Mouse (Mus musculus) mature B cell (primary cell): ENCODE measurements around the gene Gm13283.
"Not testable (repeated sequence)": the region's sequence is repeated elsewhere in the genome, so short reads cannot be mapped to it uniquely, and the experiment has no call there.

Experiments
- in situ Hi-C: fragments of 300-500 bp; cut with MboI; formaldehyde crosslinking; loops from 2 replicates; pipeline ENCODE4 v1.14.3; 2019

Gm13283 gene

DNA sequence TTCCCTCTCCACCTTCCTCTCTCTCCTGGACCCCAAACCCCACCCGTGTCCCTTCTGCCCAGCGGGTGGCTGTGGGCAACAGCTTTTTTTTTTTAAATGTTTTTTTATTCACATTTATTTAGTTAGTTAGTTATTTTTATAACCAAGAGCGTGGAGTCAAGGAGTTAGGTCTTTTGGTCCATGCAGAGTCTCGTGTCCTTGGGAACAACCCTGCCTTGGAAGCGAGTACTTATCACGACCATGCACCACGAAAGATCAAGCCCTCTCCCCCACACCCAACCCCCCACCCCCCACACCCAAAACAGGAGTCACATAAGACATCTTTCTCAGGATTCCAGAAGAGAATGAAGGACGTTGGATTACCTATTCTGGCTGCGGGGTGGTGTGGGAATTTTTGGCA is 2.4 kb downstream of the Gm13283 start:
- in situ Hi-C loops: not testable (repeated sequence)

GRCm38 (mm10) chr4:88763384-88764018 is 3.6 kb downstream of the Gm13283 start:
- in situ Hi-C loops: not testable (repeated sequence)

- in situ Hi-C loops: not testable (repeated sequence)
These were observed 13.6 kb downstream of the Gm13283 start, which contains the start of gene Gm13290 for GRCm38 (mm10) chr4:88773534-88773933. Gm13290 (plus strand) TSS chr4:88773834.

DNA sequence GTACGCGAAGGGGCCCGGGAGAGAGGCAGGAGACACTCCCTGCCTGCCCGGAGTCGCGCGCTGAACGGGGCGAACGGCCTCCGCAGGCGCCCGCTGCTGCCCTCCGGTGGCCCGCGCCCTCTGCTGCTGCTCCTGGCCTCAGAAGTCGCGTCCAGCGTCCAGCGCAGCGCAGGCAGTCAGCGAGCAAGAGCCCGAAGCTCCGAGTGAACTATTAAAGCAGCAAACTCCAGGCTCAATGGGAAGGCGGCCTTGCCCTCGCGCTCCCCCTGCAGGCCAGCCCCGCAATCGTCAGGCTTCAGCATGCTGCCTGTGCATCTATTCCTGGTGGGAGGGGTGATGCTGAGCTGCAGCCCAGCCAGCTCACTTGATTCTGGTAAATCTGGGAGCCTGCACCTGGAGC is 16.7 kb downstream of the Gm13283 start, which contains the start of gene Gm13289:
Gene Gm13289 (plus strand): TSS at position 301 of the 400 bp plus-strand sequence.
- in situ Hi-C loops: not testable (repeated sequence)

- in situ Hi-C loops: not testable (repeated sequence)
These were observed 19.6 kb downstream of the Gm13283 start, which contains the start of gene Gm13272 for GRCm38 (mm10) chr4:88779550-88779949. Gm13272 (plus strand) TSS chr4:88779850.

GRCm38 (mm10) chr4:88780320-88780719 is 20.4 kb downstream of the Gm13283 start:
- in situ Hi-C loops: not testable (repeated sequence)

GRCm38 (mm10) chr4:88781831-88782230 is 21.9 kb downstream of the Gm13283 start, which contains the start of gene Ifnz:
Ifnz (plus strand) TSS chr4:88782131.
- in situ Hi-C loops: not testable (repeated sequence)

DNA sequence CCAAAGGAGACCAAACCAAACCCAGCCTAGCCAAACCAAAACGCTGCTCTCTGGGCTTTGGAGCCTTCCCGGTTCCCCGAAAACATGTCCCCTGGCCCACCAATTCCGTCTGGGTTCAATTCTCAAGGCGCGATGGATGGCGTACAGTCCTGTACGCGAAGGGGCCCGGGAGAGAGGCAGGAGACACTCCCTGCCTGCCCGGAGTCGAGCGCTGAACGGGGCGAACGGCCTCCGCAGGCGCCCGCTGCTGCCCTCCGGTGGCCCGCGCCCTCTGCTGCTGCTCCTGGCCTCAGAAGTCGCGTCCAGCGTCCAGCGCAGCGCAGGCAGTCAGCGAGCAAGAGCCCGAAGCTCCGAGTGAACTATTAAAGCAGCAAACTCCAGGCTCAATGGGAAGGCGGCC is 22.4 kb downstream of the Gm13283 start:
- in situ Hi-C loops: not testable (repeated sequence)

DNA sequence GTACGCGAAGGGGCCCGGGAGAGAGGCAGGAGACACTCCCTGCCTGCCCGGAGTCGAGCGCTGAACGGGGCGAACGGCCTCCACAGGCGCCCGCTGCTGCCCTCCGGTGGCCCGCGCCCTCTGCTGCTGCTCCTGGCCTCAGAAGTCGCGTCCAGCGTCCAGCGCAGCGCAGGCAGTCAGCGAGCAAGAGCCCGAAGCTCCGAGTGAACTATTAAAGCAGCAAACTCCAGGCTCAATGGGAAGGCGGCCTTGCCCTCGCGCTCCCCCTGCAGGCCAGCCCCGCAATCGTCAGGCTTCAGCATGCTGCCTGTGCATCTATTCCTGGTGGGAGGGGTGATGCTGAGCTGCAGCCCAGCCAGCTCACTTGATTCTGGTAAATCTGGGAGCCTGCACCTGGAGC is 25.5 kb downstream of the Gm13283 start, which contains the start of gene Gm13276:
Gene Gm13276 (plus strand): TSS at position 301 of the 400 bp plus-strand sequence.
- in situ Hi-C loops: not testable (repeated sequence)

GRCm38 (mm10) chr4:88788402-88788801 is 28.5 kb downstream of the Gm13283 start, which contains the start of gene Gm13277:
Gm13277 (plus strand) TSS chr4:88788632.
- in situ Hi-C loops: not testable (repeated sequence)

DNA sequence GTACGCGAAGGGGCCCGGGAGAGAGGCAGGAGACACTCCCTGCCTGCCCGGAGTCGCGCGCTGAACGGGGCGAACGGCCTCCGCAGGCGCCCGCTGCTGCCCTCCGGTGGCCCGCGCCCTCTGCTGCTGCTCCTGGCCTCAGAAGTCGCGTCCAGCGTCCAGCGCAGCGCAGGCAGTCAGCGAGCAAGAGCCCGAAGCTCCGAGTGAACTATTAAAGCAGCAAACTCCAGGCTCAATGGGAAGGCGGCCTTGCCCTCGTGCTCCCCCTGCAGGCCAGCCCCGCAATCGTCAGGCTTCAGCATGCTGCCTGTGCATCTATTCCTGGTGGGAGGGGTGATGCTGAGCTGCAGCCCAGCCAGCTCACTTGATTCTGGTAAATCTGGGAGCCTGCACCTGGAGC is 31.3 kb downstream of the Gm13283 start, which contains the start of gene Gm13278:
Gene Gm13278 (plus strand): TSS at position 301 of the 400 bp plus-strand sequence.
- in situ Hi-C loops: not testable (repeated sequence)

DNA sequence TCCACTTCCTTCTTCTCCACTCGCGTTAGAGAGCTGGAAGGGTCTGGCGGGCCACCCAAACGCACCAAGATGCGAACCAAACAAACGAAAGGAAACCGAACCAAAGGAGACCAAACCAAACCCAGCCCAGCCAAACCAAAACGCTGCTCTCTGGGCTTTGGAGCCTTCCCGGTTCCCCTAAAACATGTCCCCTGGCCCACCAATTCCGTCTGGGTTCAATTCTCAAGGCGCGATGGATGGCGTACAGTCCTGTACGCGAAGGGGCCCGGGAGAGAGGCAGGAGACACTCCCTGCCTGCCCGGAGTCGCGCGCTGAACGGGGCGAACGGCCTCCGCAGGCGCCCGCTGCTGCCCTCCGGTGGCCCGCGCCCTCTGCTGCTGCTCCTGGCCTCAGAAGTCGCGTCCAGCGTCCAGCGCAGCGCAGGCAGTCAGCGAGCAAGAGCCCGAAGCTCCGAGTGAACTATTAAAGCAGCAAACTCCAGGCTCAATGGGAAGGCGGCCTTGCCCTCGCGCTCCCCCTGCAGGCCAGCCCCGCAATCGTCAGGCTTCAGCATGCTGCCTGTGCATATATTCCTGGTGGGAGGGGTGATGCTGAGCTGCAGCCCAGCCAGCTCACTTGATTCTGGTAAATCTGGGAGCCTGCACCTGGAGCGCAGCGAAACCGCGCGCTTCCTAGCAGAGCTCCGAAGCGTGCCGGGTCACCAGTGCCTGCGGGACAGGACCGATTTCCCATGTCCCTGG is 34.2 kb downstream of the Gm13283 start, which contains the start of gene Gm13275:
Gene Gm13275 (plus strand): TSS at position 552 of the 740 bp plus-strand sequence.
- in situ Hi-C loops: not testable (repeated sequence)

DNA sequence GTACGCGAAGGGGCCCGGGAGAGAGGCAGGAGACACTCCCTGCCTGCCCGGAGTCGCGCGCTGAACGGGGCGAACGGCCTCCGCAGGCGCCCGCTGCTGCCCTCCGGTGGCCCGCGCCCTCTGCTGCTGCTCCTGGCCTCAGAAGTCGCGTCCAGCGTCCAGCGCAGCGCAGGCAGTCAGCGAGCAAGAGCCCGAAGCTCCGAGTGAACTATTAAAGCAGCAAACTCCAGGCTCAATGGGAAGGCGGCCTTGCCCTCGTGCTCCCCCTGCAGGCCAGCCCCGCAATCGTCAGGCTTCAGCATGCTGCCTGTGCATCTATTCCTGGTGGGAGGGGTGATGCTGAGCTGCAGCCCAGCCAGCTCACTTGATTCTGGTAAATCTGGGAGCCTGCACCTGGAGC is 37.2 kb downstream of the Gm13283 start, which contains the start of gene Gm13279:
Gene Gm13279 (plus strand): TSS at position 301 of the 400 bp plus-strand sequence.
- in situ Hi-C loops: not testable (repeated sequence)

DNA sequence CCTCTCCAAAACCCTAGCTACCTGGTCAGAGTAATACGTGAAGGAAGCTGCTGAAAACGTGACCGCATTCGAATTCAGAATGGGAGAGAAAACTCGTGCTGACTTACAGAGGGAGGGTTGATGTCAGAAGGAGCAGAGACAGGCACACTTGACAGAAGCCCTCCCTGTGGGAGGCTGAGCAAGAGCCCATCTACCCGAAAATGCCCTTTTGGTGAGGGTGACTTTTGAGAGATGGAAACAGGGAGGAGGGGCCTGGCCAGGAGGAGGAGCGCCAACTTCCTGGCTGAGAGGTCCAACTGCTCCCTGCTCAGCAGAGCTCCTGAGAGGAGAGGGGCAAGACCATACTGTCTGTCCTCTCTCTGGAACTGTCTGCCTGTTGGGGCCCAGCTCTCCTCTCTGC is 39.4 kb downstream of the Gm13283 start, which contains the start of gene Gm13285:
Gene Gm13285 (plus strand): TSS at position 301 of the 400 bp plus-strand sequence.
- in situ Hi-C loops: not testable (repeated sequence)

GRCm38 (mm10) chr4:88802954-88803353 is 43.0 kb downstream of the Gm13283 start, which contains the start of gene Gm13287:
Gm13287 (plus strand) TSS chr4:88803254.
- in situ Hi-C loops: not testable (repeated sequence)

DNA sequence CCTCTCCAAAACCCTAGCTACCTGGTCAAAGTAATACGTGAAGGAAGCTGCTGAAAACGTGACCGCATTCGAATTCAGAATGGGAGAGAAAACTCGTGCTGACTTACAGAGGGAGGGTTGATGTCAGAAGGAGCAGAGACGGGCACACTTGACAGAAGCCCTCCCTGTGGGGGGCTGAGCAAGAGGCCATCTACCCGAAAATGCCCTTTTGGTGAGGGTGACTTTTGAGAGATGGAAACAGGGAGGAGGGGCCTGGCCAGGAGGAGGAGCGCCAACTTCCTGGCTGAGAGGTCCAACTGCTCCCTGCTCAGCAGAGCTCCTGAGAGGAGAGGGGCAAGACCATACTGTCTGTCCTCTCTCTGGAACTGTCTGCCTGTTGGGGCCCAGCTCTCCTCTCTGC is 45.3 kb downstream of the Gm13283 start, which contains the start of gene Gm13288:
Gene Gm13288 (plus strand): TSS at position 301 of the 400 bp plus-strand sequence.
- in situ Hi-C loops: not testable (repeated sequence)

DNA sequence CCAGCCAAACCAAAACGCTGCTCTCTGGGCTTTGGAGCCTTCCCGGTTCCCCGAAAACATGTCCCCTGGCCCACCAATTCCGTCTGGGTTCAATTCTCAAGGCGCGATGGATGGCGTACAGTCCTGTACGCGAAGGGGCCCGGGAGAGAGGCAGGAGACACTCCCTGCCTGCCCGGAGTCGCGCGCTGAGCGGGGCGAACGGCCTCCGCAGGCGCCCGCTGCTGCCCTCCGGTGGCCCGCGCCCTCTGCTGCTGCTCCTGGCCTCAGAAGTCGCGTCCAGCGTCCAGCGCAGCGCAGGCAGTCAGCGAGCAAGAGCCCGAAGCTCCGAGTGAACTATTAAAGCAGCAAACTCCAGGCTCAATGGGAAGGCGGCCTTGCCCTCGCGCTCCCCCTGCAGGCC is 45.8 kb downstream of the Gm13283 start:
- in situ Hi-C loops: not testable (repeated sequence)
